Mouse (Mus musculus): ENCODE measurements at regions not wholly inside any gene's neighbourhood (a gene's known extent, or its start where the extent isn't known, plus 50 kb on each side); places are given as distances from the start of the nearest gene placed in this dataset.
A peak's percentile ranks its signal among the peaks of the same experiment; 100 is the strongest.

DNA sequence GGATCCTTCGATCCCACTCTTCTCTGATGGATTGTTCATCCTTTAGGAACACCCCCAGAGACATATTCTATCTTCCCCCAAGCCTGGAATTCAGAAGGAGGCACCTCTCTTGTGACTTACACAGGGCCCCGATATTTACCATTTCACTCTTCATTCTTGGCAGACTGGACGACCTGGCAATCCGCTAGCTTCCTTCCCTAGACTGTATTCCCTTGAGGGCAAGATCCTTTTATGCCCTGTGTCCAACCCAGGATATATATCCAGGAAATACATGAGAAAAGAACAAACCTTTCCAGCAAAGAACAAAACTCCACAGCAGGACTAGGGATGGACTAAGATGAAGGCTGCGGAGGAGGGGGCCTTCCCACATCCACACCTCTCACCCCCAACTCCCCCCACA is 56.3 kb upstream of the Tnrc6c start:
- no peak for ATAC-seq (ENCODE audit: low FRiP score, low read depth)
- 26% methylated on average over 5 of the region's 5 CpGs for WGBS
- Histone ChIP-seq H3K36me3 (ENCODE audit: control insufficient read depth, insufficient read depth, low read length) (no peaks in the 10 kb centered on the region), H3K27ac (replicated peaks; ENCODE audit: low read depth, low read length) (no peak overlapping the region), H3K27me3 (ENCODE audit: control insufficient read depth, insufficient read depth, low read length) (0 out of 2 replicates have a peak, but pooled peaks cover 3% of the 10 kb centered on the region), H3K4me2 (replicated peaks; ENCODE audit: low read depth, low read length, severe bottlenecking) (no peak overlapping the region), H3K9ac (ENCODE audit: low read depth, low read length, severe bottlenecking) (no peak overlapping the region), H3K4me3 (replicated peaks; ENCODE audit: low read length) (no peak overlapping the region), H3K9me3 (ENCODE audit: control insufficient read depth, low read length) (no peaks in the 10 kb centered on the region), H3K4me1 (ENCODE audit: control insufficient read depth, insufficient read depth, low read length) (peaks cover 22% of the 10 kb centered on the region)
- DNase-seq (ENCODE audit: low spot score), result no peak
- no peak for TF ChIP-seq POLR2A (IDR thresholded peaks at IDR 0.05; ENCODE audit: borderline replicate concordance, extremely low read depth, insufficient read depth, insufficient read length)

DNA sequence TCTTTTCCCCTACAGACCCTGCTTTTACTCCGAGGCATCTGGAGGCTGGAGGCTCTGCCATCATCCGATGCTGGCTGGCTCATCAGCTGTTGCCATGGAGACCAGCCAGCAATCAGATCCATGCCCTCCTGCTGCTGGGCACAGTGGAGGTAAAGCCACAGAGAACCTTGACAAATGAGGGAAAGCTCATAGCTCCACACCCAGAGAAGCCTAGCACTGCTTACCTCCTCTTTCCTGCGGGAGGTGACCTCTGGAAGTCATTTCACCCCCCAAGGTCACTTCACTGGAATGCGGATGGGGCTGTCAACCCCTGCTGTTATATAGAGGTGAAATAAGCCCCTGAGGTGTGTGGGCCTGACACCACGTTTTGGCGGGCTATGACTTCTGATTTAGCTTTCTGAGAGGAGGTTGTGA is 55.9 kb upstream of the Tnrc6c start:
- Histone ChIP-seq H3K9ac (ENCODE audit: low read depth, low read length, severe bottlenecking) (no peak overlapping the region), H3K4me1 (ENCODE audit: control insufficient read depth, insufficient read depth, low read length) (peaks cover 22% of the 10 kb centered on the region), H3K9me3 (ENCODE audit: control insufficient read depth, low read length) (no peaks in the 10 kb centered on the region), H3K4me2 (replicated peaks; ENCODE audit: low read depth, low read length, severe bottlenecking) (peak overlapping the region; percentile 57; the same call in 1 of the 2 replicates), H3K27ac (replicated peaks; ENCODE audit: low read depth, low read length) (no peak overlapping the region), H3K4me3 (replicated peaks; ENCODE audit: low read length) (no peak overlapping the region), H3K27me3 (ENCODE audit: control insufficient read depth, insufficient read depth, low read length) (0 out of 2 replicates have a peak, but pooled peaks cover 3% of the 10 kb centered on the region), H3K36me3 (ENCODE audit: control insufficient read depth, insufficient read depth, low read length) (no peaks in the 10 kb centered on the region)
- ATAC-seq (ENCODE audit: low FRiP score, low read depth), result no peak
- 3% methylated on average over 6 of the region's 6 CpGs for WGBS
- DNase-seq (ENCODE audit: low spot score), result no peak
- TF ChIP-seq POLR2A (IDR thresholded peaks at IDR 0.05; ENCODE audit: borderline replicate concordance, extremely low read depth, insufficient read depth, insufficient read length), result no peak

DNA sequence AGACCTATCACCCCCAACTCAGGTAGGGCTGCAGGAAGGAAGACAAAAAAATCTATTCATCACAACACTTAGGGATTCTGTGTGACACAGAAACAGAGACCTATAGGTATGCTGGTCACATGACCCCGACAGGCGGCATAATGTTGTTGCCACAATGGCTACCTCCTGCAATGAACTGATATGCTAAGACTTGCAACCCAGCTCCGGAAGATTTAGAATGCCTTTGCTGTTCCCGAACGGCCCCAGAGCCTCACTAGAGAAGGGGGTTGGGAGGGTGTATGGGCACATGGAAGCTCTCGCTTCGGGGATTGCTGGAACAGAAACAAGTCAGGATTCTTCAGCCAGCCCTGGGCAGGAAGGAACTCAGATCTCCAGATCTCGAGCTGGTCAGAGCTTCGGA is 55.5 kb upstream of the Tnrc6c start:
- Histone ChIP-seq H3K4me3 (replicated peaks; ENCODE audit: low read length) (peak overlapping the region; percentile 33), H3K27ac (replicated peaks; ENCODE audit: low read depth, low read length) (no peak overlapping the region)
- WGBS, result 5% methylated on average over 9 of the region's 9 CpGs

DNA sequence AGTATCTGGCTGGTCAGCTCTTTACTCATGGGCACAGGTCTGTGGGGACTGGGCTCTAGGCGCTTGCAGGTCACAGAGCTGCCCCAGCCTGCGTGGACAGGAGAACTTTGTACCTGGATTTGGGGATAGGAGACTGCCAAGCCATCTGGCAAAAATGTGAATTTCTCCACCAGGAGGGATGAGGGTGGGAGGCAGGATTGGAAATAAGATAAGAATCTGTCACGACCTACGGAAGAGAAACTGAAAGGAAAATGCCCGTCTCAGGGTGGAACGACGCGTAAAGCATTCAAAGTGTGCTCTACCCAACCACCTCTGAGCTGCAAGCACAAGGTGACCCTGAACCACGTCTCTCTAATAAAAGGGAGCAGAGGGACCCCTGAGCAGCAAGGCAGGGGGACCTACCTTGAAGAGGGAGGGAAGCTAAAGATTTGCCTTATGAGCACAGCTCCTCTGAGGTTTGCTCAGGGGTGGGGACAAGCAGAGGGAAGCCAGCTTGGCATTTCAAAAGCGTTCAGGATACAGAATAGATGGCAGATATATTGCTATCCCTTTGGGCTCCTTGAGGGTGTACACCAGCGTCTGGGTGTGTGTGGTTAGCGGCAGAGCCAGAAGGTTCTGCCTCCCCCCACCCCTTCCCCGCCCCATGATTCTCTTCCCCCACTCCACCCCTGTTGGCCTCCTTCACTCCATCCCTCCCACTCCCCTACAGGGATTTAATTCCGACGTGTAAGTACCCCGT is 54.9 kb upstream of the Tnrc6c start:
- Histone ChIP-seq H3K36me3 (ENCODE audit: control insufficient read depth, insufficient read depth, low read length) (no peaks in the 10 kb centered on the region), H3K9me3 (ENCODE audit: control insufficient read depth, low read length) (no peaks in the 10 kb centered on the region), H3K4me1 (ENCODE audit: control insufficient read depth, insufficient read depth, low read length) (peaks cover 22% of the 10 kb centered on the region), H3K4me3 (replicated peaks; ENCODE audit: low read length) (peak overlapping the region; percentile 33), H3K27me3 (ENCODE audit: control insufficient read depth, insufficient read depth, low read length) (0 out of 2 replicates have a peak, but pooled peaks cover 3% of the 10 kb centered on the region), H3K9ac (ENCODE audit: low read depth, low read length, severe bottlenecking) (peak overlapping the region; percentile 46), H3K4me2 (replicated peaks; ENCODE audit: low read depth, low read length, severe bottlenecking) (peak overlapping the region; percentile 57), H3K27ac (replicated peaks; ENCODE audit: low read depth, low read length) (no peak overlapping the region)
- no peak for TF ChIP-seq POLR2A (IDR thresholded peaks at IDR 0.05; ENCODE audit: borderline replicate concordance, extremely low read depth, insufficient read depth, insufficient read length)
- 0 out of 2 replicates have a peak, but pooled peaks have one; percentile 14 for ATAC-seq (ENCODE audit: low FRiP score, low read depth)
- peak; percentile 14 for DNase-seq (ENCODE audit: low spot score)
- 9% methylated on average over 16 of the region's 16 CpGs for WGBS

More for the DNA sequence above, 55.5 kb upstream of the Tnrc6c start:
- no peak for ATAC-seq (ENCODE audit: low FRiP score, low read depth)
- Histone ChIP-seq H3K9me3 (ENCODE audit: control insufficient read depth, low read length) (no peaks in the 10 kb centered on the region), H3K4me1 (ENCODE audit: control insufficient read depth, insufficient read depth, low read length) (peaks cover 22% of the 10 kb centered on the region), H3K27me3 (ENCODE audit: control insufficient read depth, insufficient read depth, low read length) (0 out of 2 replicates have a peak, but pooled peaks cover 3% of the 10 kb centered on the region), H3K36me3 (ENCODE audit: control insufficient read depth, insufficient read depth, low read length) (no peaks in the 10 kb centered on the region), H3K4me2 (replicated peaks; ENCODE audit: low read depth, low read length, severe bottlenecking) (peak overlapping the region; percentile 57), H3K9ac (ENCODE audit: low read depth, low read length, severe bottlenecking) (peak overlapping the region; percentile 46)
- no peak for DNase-seq (ENCODE audit: low spot score)
- TF ChIP-seq POLR2A (IDR thresholded peaks at IDR 0.05; ENCODE audit: borderline replicate concordance, extremely low read depth, insufficient read depth, insufficient read length), result no peak

DNA sequence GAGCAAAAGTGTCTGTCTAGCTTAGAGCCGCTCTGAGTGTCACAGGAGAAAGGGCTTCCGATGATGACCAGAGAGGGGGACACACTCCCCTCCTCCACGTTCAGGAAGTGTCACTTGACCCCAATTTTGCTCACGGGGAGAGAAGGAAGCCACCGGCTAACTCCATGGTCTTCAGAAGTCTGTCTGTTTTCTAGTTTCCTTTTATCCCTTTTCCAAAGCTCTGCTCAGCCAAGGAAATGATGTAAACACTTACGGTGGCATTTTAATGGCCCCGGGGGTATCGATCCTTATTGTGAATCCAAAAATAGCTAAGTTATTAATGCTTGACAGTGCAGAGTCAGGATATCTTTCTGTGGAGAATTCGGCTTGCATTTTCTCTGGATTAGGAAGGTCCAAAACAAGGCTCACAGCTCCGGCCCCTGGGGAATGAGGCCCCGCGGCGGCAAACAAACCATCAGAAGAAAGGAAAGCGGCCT is 54.3 kb upstream of the Tnrc6c start:
- no peak overlapping the region for H3K27ac ChIP-seq (replicated peaks; ENCODE audit: low read depth, low read length)
- 0 out of 2 replicates have a peak, but pooled peaks cover 3% of the 10 kb centered on the region for H3K27me3 ChIP-seq (ENCODE audit: control insufficient read depth, insufficient read depth, low read length)

More for the DNA sequence above, 54.3 kb upstream of the Tnrc6c start:
- peak overlapping the region; percentile 33 for H3K4me3 ChIP-seq (replicated peaks; ENCODE audit: low read length)
- no peaks in the 10 kb centered on the region for H3K9me3 ChIP-seq (ENCODE audit: control insufficient read depth, low read length)
- peaks cover 22% of the 10 kb centered on the region for H3K4me1 ChIP-seq (ENCODE audit: control insufficient read depth, insufficient read depth, low read length)
- H3K4me2 ChIP-seq (replicated peaks; ENCODE audit: low read depth, low read length, severe bottlenecking), result peak overlapping the region; percentile 57
- TF ChIP-seq POLR2A (IDR thresholded peaks at IDR 0.05; ENCODE audit: borderline replicate concordance, extremely low read depth, insufficient read depth, insufficient read length), result no peak
- no peak overlapping the region for H3K9ac ChIP-seq (ENCODE audit: low read depth, low read length, severe bottlenecking)
- ATAC-seq (ENCODE audit: low FRiP score, low read depth), result no peak
- no peaks in the 10 kb centered on the region for H3K36me3 ChIP-seq (ENCODE audit: control insufficient read depth, insufficient read depth, low read length)
- 10% methylated on average over 14 of the region's 14 CpGs for WGBS
- DNase-seq (ENCODE audit: low spot score), result peak; percentile 58

Data from limb, embryonic 14.5 days (tissue).